Mouse (Mus musculus) embryonic facial prominence, embryonic 13.5 days (tissue): ENCODE results near the gene Suco. TPM values are rescaled to one million over a fixed set of nuclear protein-coding genes. Genes with fewer than 3 reads are reported as not detected.

Experiments used
- ATAC-seq: fragments of 200-750 bp; cut with Nextera tagmentation; 2 replicates; pipeline ENCODE4 v1.8.0; 2017; ENCODE audit warnings: low read depth; ENCODE audit not compliant: insufficient number of reproducible peaks, insufficient read depth, low FRiP score, low TSS enrichment
- H3K27ac ChIP-seq: fragments of 300-500 bp; sonication (generic); 2 replicates; pipeline ENCODE4 v1.5.1; 2015; ENCODE audit warnings: moderate library complexity, mild to moderate bottlenecking, inconsistent platforms
- H3K27me3 ChIP-seq: fragments of 300-500 bp; sonication (generic); 2 replicates; pipeline ENCODE4 v1.6.1; 2015; ENCODE audit warnings: mild to moderate bottlenecking, inconsistent platforms
- H3K36me3 ChIP-seq: fragments of 300-500 bp; sonication (generic); 2 replicates; pipeline ENCODE4 v1.6.1; 2015; ENCODE audit warnings: mild to moderate bottlenecking, inconsistent platforms
- H3K4me1 ChIP-seq: fragments of 300-500 bp; sonication (generic); 2 replicates; pipeline ENCODE4 v1.6.1; 2015; ENCODE audit warnings: inconsistent platforms
- H3K4me2 ChIP-seq: fragments of 300-500 bp; sonication (generic); 2 replicates; pipeline ENCODE4 v1.6.1; 2015; ENCODE audit warnings: moderate library complexity, mild to moderate bottlenecking, inconsistent platforms
- H3K4me3 ChIP-seq: fragments of 300-500 bp; sonication (generic); 2 replicates; pipeline ENCODE4 v1.5.1; 2015; ENCODE audit warnings: mild to moderate bottlenecking, inconsistent platforms
- H3K9ac ChIP-seq: fragments of 300-500 bp; sonication (generic); 2 replicates; pipeline ENCODE4 v1.6.1; 2015; ENCODE audit warnings: mild to moderate bottlenecking, inconsistent platforms
- H3K9me3 ChIP-seq: fragments of 300-500 bp; sonication (generic); 2 replicates; pipeline ENCODE4 v1.6.1; 2016; ENCODE audit warnings: inconsistent platforms
- WGBS: fragments of 180-500 bp; shearing (Covaris S2); methylation state at CpG from one replicate; pipeline ENCODE4 v1.1.7; 2015; ENCODE audit warnings: mixed read lengths; 5-methylcytosine and 5-hydroxymethylcytosine counted together
- polyA plus RNA-seq: library from polyadenylated mRNA; unstranded; fragments of >200 nt; fragmentation: Nextera tagmentation; extraction: Ambion mirVana; gene quantifications from 2 replicates; pipeline ENCODE4 v1.2.1, GENCODE M21; 2015

Gene Suco
- 25.2 and 25.3 TPM in 2 replicates for polyA plus RNA-seq

DNA sequence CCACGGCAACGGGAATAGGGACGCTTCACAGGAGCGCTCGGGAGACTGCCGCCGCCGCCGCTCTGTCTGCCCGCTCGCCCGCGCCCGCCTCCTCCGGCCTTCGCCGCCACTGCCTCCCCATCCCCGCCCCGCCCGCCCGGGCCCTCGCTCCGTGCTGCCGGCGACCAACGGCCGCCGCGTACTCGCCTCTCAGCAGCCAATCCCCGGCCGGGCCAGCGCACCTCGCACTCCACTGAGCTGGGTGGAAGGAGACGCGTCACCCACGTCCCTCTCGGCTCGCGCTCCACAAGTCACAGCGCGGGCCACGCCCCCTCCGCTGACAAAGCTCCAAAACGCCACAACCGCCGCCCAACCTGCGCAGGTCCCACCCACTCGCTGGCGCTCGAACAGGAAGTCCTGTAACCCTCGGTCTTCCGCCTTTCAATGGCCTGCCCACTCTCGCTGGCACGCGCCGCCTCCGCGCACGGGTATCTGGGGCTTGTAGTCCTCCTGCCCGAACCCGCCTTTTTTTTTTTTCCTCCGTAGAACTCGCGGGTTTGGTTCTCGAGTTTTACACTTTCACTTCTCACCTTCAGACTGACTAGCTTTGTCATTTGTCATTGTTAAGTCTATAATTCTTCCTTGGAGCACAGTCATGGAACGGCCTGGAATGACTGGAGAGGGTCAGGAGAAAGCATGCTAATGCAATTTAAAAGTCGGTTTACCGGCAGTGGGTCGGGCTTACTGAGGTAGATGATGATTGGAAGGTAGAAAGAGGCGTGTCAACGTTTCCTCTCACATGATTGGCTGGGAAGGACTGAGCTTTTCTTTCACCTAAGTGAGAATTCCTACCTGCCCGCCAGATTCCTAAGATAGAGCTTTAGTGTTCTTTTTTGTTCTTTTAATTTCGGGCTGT is at the start of gene Suco:
TSS of gene Suco (minus strand) at position 130 of the 895 bp plus-strand sequence.
- peak; percentile 99 for ATAC-seq
- WGBS = under 1% methylated on average over 68 of the region's 74 CpGs
- Histone ChIP-seq H3K27ac (peak within 1 kb of the TSS; percentile 98), H3K9me3 (no peaks in the 10 kb centered on the region), H3K4me1 (peaks cover 16% of the 10 kb centered on the region), H3K4me2 (peak within 1 kb of the TSS; percentile 81), H3K36me3 (no peaks in the 10 kb centered on the region), H3K4me3 (peak within 1 kb of the TSS; percentile 89), H3K27me3 (no peaks in the 10 kb centered on the region), H3K9ac (peak within 1 kb of the TSS; percentile 95)

- Histone ChIP-seq H3K27me3 (no peaks in the 10 kb centered on the region), H3K4me2 (no peak overlapping the region), H3K27ac (no peak overlapping the region; the same call in 1 of the 2 replicates), H3K9me3 (no peaks in the 10 kb centered on the region), H3K4me3 (no peak overlapping the region), H3K9ac (no peak overlapping the region), H3K36me3 (no peaks in the 10 kb centered on the region), H3K4me1 (no peaks in the 10 kb centered on the region)
- 79% methylated on average over 13 of the region's 13 CpGs for WGBS
- no peak for ATAC-seq
These were observed 48.9 kb upstream of the Suco start for GRCm38 (mm10) chr1:161925281-161925805.

DNA sequence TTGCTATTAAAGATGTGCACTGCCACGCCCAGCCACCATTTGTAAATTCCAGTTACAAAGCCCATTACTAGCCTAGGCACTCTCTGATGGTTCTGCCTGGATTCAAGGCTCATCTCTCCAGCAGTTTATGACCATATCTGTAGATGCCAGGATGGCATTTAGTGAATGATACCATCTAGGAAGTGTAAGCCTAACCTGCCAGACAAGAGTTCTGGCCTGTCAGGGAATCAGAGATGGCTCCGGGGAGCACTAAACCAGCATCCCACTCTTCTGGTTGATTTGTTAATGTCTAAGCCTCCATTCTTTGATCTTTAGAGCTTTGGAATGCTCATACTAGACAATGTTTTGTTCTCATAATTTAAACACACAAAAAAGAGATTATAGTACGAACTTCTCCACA is 47.8 kb upstream of the Suco start:
- WGBS = 61% methylated on average over 3 of the region's 3 CpGs
- no peaks in the 10 kb centered on the region for H3K9me3 ChIP-seq
- ATAC-seq = no peak
- H3K4me3 ChIP-seq = no peak overlapping the region
- H3K9ac ChIP-seq = no peak overlapping the region
- no peaks in the 10 kb centered on the region for H3K4me1 ChIP-seq
- no peaks in the 10 kb centered on the region for H3K27me3 ChIP-seq
- H3K4me2 ChIP-seq = no peak overlapping the region
- H3K36me3 ChIP-seq = no peaks in the 10 kb centered on the region
- no peak overlapping the region for H3K27ac ChIP-seq

DNA sequence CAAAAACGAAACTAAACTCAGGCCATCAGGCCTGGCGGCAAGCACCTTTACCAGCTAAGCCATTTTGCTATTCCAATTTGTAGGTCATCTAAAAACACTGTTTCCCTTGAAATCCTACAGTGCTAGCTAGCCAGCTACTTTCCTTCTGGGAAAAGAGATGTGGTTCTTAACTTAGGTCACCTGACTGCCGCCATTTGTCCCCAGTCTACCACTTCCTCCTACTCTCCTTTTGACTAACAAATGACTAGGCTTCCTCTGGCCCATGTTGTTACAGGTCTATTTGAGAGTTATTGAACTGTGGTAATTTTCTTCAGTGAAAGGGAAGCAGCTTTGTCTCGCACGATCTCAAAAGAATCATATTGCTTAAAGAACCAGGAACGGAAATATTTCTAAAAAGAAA is 45.4 kb upstream of the Suco start:
- WGBS = 84% methylated on average over 6 of the region's 6 CpGs
- H3K36me3 ChIP-seq = no peaks in the 10 kb centered on the region
- H3K27me3 ChIP-seq = no peaks in the 10 kb centered on the region
- H3K4me2 ChIP-seq = no peak overlapping the region
- no peak overlapping the region for H3K27ac ChIP-seq
- no peak overlapping the region for H3K9ac ChIP-seq
- no peaks in the 10 kb centered on the region for H3K9me3 ChIP-seq
- no peak overlapping the region for H3K4me3 ChIP-seq
- no peak for ATAC-seq
- peaks cover 9% of the 10 kb centered on the region for H3K4me1 ChIP-seq

DNA sequence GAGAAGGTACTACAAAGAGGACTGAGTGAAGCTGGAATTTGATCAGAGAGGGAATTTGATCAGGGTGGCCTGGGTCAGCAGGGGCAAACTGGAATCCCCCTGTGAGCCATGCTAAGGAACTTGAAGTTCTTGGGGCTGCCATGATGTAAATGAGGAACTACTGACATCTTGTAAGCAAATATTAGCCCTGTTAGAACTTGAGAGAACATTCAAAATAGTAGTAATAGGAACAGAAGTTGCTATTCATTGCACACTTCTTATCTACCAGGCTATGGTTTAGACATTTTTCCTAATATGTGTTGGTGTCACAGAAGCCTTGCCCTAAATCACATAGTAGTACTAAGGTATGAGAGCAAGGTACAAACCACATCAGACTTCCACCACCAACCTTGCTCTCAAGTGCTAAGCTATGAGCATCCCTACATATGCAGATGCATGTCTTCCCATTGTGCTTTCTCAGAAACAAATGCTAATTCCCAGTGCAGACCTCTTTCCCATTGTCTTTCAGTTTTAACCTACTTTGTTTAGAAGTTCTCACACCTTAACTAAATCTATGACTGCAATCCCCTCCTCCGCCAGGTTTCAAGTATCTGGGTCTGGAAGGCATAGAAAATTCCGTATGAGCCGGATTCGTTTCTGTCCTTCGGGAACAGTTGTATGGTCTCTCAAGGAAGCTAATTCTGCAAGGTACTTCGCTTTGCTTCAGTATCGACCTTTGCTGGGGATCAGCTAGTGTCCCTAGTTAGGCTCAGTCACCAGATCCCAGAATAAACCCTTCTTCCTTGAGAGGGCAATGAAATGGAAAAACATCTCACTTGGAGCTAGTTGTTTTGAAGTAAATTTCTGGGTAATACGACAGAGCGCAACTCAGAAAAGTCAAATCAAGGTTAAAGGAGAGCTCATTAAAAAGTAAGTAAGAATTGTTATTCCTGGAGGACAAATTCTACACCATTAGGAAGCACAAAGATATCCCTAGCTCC is 44.3 kb upstream of the Suco start:
- H3K27me3 ChIP-seq = no peaks in the 10 kb centered on the region
- H3K36me3 ChIP-seq = no peaks in the 10 kb centered on the region
- 78% methylated on average over 9 of the region's 9 CpGs for WGBS
- no peaks in the 10 kb centered on the region for H3K9me3 ChIP-seq
- no peak overlapping the region for H3K9ac ChIP-seq
- peaks cover 13% of the 10 kb centered on the region for H3K4me1 ChIP-seq
- H3K4me3 ChIP-seq = no peak overlapping the region
- no peak overlapping the region for H3K4me2 ChIP-seq
- no peak for ATAC-seq
- H3K27ac ChIP-seq = no peak overlapping the region

GRCm38 (mm10) chr1:161919594-161919993 is 43.1 kb upstream of the Suco start:
- WGBS = 92% methylated on average over 2 of the region's 2 CpGs

GRCm38 (mm10) chr1:161918682-161919372 is 42.3 kb upstream of the Suco start:
- no peak overlapping the region for H3K4me3 ChIP-seq
- H3K4me2 ChIP-seq = no peak overlapping the region
- H3K4me1 ChIP-seq = peaks cover 13% of the 10 kb centered on the region
- no peak overlapping the region for H3K27ac ChIP-seq
- no peak overlapping the region for H3K9ac ChIP-seq
- no peak for ATAC-seq
- no peaks in the 10 kb centered on the region for H3K9me3 ChIP-seq
- H3K36me3 ChIP-seq = no peaks in the 10 kb centered on the region
- 27% methylated on average over 7 of the region's 7 CpGs for WGBS
- no peaks in the 10 kb centered on the region for H3K27me3 ChIP-seq

More at GRCm38 (mm10) chr1:161919594-161919993, 43.1 kb upstream of the Suco start:
- H3K27ac ChIP-seq = no peak overlapping the region
- peaks cover 13% of the 10 kb centered on the region for H3K4me1 ChIP-seq
- no peaks in the 10 kb centered on the region for H3K27me3 ChIP-seq
- H3K9me3 ChIP-seq = no peaks in the 10 kb centered on the region
- H3K9ac ChIP-seq = no peak overlapping the region
- no peak overlapping the region for H3K4me3 ChIP-seq
- no peak overlapping the region for H3K4me2 ChIP-seq
- ATAC-seq = no peak
- no peaks in the 10 kb centered on the region for H3K36me3 ChIP-seq

DNA sequence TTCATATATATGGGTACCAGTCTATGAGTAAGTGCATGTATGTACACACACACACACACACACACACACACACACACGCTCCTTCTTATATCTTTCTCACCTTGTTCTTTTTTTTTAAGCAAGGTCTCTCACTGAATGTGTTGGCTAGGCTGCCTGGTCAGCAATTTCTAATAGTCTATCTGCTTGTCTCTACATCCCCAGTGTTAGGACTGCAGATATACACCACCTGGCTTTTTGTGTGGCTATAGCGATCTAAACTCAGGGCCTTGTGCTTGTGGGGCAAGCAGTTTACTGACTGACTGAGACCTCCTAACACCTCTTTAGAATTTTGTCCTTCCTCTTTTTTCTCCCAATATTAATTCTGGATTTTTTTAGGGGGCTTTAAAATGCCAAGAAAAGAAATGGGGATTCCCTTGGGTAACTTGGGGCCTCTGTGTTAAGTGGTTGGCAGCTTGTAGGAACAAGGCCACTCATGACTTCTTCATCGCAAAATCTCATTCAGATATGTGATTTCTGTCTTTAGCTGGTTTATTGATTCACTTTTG is 41.5 kb upstream of the Suco start:
- no peak overlapping the region for H3K27ac ChIP-seq
- WGBS = 80% methylated on average over 3 of the region's 3 CpGs
- no peaks in the 10 kb centered on the region for H3K36me3 ChIP-seq
- no peak for ATAC-seq
- peaks cover 13% of the 10 kb centered on the region for H3K4me1 ChIP-seq
- H3K9me3 ChIP-seq = no peaks in the 10 kb centered on the region
- no peak overlapping the region for H3K4me2 ChIP-seq
- no peak overlapping the region for H3K9ac ChIP-seq
- no peaks in the 10 kb centered on the region for H3K27me3 ChIP-seq
- no peak overlapping the region for H3K4me3 ChIP-seq

DNA sequence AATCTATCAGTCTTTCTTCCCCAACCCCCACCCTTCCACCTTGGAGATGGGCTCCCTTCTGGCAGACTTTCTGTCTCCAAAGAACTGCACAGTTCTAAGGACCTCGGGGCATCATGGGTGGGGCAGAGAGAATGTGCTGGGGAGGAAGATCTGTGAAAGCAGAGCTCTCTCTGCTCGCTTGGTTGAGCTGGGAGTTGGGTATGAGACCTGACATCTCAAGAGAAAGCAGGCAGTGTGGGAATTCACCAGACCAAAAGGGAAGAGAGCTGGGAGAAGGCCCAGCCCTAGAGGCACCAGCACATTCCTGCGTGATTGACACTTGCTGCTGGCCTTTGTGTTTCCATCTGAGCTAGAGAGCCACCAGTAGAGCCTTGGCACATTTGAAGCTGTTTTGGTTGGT is 39.6 kb upstream of the Suco start:
- H3K9me3 ChIP-seq = no peaks in the 10 kb centered on the region
- H3K36me3 ChIP-seq = no peaks in the 10 kb centered on the region
- no peak overlapping the region for H3K9ac ChIP-seq
- ATAC-seq = no peak
- H3K4me3 ChIP-seq = no peak overlapping the region
- WGBS = 27% methylated on average over 3 of the region's 3 CpGs
- no peak overlapping the region for H3K27ac ChIP-seq
- peaks cover 13% of the 10 kb centered on the region for H3K4me1 ChIP-seq
- no peak overlapping the region for H3K4me2 ChIP-seq
- H3K27me3 ChIP-seq = no peaks in the 10 kb centered on the region

GRCm38 (mm10) chr1:161913648-161913984 is 37.1 kb upstream of the Suco start:
- no peaks in the 10 kb centered on the region for H3K9me3 ChIP-seq
- no peak overlapping the region for H3K27ac ChIP-seq
- no peak overlapping the region for H3K9ac ChIP-seq
- peaks cover 10% of the 10 kb centered on the region for H3K4me1 ChIP-seq
- no peaks in the 10 kb centered on the region for H3K27me3 ChIP-seq
- 57% methylated on average over 7 of the region's 7 CpGs for WGBS
- ATAC-seq = no peak
- H3K36me3 ChIP-seq = no peaks in the 10 kb centered on the region
- H3K4me3 ChIP-seq = no peak overlapping the region
- H3K4me2 ChIP-seq = no peak overlapping the region
